Mouse (Mus musculus) embryonic fibroblast, embryonic 13.5 days (primary cell): ENCODE data around the gene Kalrn. TPM values are rescaled to one million over a fixed set of nuclear protein-coding genes. Genes with fewer than 3 reads are reported as not detected.

Experiments
- H3K27ac ChIP-seq: 2 replicates; pipeline ENCODE4 v1.5.1; 2012; ENCODE audit warnings: low read length, control low read depth, inconsistent platforms; ENCODE audit not compliant: insufficient read depth
- H3K4me1 ChIP-seq: 2 replicates; pipeline ENCODE4 v1.6.1; 2011; ENCODE audit warnings: low read length; ENCODE audit not compliant: control insufficient read depth, insufficient read depth
- H3K4me3 ChIP-seq: 2 replicates; pipeline ENCODE4 v1.5.1; 2011; ENCODE audit warnings: mild to moderate bottlenecking, control low read depth, low read length; ENCODE audit not compliant: insufficient read depth
- CTCF ChIP-seq: IDR thresholded peaks from 2 replicates; pipeline ENCODE4 v1.5.1; 2011; ENCODE audit warnings: mild to moderate bottlenecking, control low read depth, low read length, moderate library complexity, borderline replicate concordance; ENCODE audit not compliant: insufficient read depth
- POLR2A ChIP-seq: IDR thresholded peaks from 2 replicates; pipeline ENCODE4 v1.6.1; 2011; ENCODE audit warnings: low read depth, mild to moderate bottlenecking, control low read depth, low read length, moderate library complexity
- polyA plus RNA-seq: library from polyadenylated mRNA; stranded (reverse); fragments of >200 nt; gene quantifications from 2 replicates; pipeline ENCODE4 v1.2.4, GENCODE M21; 2011; ENCODE audit warnings: low read depth; ENCODE audit not compliant: missing spikeins, insufficient read length

Gene Kalrn
- polyA plus RNA-seq, 1 experiment = 25.5 TPM

DNA sequence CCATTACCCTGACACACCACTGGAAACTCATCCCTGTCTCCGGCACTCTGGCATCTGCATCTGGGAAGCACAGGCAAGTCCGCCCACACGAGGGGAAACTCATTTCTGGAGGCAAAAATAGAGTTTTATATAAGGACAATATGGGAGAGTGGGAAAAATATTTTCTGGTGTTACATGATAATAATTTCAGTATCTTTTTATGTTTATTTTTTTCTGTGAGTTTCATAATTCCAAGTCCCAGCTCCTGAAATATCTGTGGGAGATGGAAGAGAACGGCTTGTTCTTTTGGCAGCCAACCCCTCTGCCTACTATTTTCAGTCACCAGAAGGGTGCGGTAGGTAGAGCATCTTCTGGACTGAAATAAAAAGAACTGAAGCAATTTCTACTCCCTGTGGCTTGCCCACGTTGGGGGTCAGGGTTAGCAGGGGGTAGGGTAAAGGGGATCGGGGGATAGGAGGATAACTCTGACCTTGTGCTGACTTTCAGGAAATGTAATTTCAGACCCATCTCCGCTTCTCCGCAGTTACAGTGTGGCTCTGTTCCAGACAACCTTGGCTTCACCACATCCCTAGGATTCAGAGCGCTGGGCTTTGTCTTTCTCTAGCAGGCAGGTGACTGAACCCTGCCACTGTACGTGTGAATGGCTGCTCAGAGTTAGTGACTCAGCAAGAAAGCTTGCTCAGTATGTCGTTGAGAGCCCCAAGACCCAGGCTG lies 336.3 kb downstream of the Kalrn start:
- no peak overlapping the region for H3K27ac ChIP-seq
- peaks cover 9% of the 10 kb centered on the region; the same call in 1 of the 2 replicates for H3K4me1 ChIP-seq
- TF ChIP-seq CTCF = no peak
- no peak for TF ChIP-seq POLR2A
- no peak overlapping the region for H3K4me3 ChIP-seq

DNA sequence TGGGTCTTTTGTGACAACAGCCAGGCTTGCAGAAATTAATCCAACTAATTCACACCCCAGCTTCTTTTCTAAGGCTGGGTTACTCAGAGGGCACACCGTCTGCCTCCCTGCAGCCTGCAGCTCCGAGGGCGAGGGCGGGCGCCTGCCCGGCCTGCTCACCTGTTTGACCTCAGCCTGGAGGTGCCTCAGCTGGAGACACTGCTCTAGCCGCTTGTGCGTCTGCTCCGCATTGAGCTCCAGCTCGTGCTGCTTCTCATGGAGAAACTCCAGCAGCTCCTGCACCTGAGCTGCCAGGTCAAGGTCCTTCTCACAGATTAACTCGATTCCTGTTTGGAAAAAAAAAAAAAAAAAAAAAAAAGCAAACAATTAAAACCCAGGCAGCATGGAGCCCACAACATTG lies 338.2 kb downstream of the Kalrn start:
- Histone ChIP-seq H3K4me1 (peaks cover 9% of the 10 kb centered on the region; the same call in 1 of the 2 replicates), H3K4me3 (no peak overlapping the region), H3K27ac (no peak overlapping the region)
- no peak for TF ChIP-seq CTCF
- no peak for TF ChIP-seq POLR2A

DNA sequence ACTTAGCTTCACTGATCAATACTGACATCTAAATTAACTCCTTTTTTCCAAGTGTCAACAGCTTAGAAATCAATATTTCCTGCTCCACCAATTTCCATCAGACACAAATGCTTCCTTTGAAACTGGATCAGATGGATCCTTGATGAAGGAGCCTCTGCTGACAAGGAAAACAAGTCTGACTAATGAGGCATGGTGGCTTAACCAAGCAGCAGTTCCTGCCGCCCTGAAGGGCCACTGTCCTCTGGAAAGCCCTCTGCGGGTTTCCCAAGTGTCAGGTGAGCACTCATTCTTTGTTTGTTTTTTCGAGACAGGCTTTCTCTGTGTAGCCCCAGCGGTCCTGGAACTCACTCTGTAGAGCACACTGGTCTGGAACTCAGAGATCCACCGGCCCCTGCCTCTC lies 341.4 kb downstream of the Kalrn start:
- no peak overlapping the region for H3K4me3 ChIP-seq
- H3K27ac ChIP-seq = no peak overlapping the region
- TF ChIP-seq POLR2A (no peak), CTCF (no peak)
- peaks cover 5% of the 10 kb centered on the region for H3K4me1 ChIP-seq

DNA sequence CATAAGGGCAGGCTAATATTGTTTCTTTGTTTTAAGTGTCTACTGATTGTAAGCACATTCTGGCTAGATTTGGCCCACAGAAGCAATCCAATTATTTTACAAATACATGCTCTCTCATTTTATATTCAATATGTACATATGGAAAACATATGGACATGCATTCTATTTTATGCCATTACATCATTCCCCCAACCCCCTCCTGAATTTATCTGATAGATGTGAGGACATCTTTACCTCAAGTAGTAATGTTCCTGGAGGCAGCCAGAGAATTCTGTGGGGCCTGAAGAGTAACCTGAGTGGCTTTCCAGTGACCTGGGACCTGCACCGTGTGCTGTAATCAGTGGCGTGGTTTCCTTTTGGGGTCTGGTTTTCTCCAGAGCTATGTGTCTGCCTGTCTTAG lies 342.2 kb downstream of the Kalrn start:
- H3K4me1 ChIP-seq = peaks cover 3% of the 10 kb centered on the region
- H3K4me3 ChIP-seq = no peak overlapping the region
- TF ChIP-seq POLR2A (no peak), CTCF (no peak)
- no peak overlapping the region for H3K27ac ChIP-seq

DNA sequence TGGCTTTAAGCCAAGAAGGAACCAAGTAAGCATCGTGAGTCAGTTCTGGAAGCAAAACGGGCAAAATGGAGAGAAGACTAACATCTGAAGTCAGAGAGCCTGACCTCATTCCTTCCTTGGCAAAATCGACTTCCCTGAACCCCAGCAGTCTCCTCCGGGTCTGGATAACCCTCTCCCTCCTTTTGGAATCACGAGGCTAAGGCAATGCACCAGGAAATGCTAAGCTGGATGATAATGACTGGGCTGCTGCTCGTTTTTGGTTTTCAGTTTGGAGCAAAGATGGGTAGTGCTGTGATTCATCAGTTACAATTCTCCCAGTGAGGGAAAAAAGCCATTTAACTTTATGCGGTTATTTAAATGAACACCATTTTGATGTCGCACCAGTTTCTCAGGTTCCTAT lies 344.0 kb downstream of the Kalrn start:
- no peak overlapping the region for H3K27ac ChIP-seq
- peaks cover 3% of the 10 kb centered on the region for H3K4me1 ChIP-seq
- TF ChIP-seq POLR2A = no peak
- TF ChIP-seq CTCF = no peak
- H3K4me3 ChIP-seq = no peak overlapping the region

DNA sequence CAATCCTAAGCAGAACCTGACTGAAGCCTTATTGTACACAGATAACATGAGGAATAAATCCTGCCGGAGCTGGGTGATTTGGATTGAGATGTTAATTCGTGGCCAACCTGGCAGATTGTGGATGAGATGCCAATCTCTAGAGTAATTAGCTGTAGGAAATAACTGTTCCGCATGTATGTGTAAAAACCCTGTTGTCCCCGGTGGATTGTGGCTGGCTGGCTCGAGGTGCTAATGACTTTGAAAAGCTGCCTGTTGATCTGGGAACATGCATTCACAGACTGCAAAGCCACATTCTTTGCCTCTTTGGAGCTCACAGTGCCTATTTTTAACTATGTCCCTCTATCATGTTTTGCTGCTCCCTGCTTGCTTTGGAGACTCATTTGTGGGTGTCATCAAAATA lies 344.7 kb downstream of the Kalrn start:
- Histone ChIP-seq H3K4me1 (peaks cover 3% of the 10 kb centered on the region), H3K4me3 (no peak overlapping the region), H3K27ac (no peak overlapping the region)
- TF ChIP-seq POLR2A = no peak
- TF ChIP-seq CTCF = no peak

DNA sequence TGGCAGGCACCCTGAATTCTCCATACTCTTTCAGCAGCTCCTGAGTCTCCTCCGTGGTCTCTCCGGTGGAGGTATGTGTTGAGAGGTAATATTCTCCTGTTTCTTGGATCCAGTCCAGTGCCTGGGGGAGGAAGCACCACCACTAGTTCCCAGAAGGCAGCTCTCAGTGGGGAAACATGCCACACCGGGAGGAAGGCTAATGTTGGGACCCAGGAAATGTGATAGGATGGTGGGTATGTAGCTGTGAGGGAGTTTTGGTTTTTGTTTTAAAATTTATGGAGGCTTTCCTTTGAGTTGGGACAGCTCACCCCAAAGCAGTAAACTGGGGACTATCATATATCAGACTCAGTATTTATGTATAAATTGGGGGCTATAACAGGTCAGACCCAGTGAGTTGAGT lies 361.2 kb downstream of the Kalrn start:
- 0 out of 2 replicates have a peak, but pooled peaks cover 3% of the 10 kb centered on the region for H3K4me1 ChIP-seq
- no peak overlapping the region for H3K4me3 ChIP-seq
- no peak overlapping the region for H3K27ac ChIP-seq
- no peak for TF ChIP-seq CTCF
- no peak for TF ChIP-seq POLR2A

DNA sequence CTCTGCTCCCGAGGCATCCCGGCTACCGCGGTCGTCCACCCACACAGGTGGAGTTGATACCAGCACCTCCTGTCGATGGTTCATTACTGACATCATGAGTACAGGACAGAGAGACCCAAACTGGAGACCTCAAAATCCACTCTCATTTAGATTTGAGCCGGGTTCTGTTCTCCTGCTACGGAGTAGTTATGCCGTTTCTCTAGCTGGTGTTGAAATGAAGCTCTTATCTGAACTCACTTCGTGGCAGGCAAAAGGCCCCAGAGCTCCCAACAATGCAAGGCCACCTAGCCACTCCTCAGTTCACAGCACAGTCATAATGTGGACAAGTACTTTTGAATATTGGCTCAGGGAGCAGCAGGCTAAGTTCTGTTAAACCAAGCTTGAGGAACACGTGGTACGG lies 362.1 kb downstream of the Kalrn start:
- no peak overlapping the region for H3K27ac ChIP-seq
- H3K4me1 ChIP-seq = 0 out of 2 replicates have a peak, but pooled peaks cover 3% of the 10 kb centered on the region
- no peak overlapping the region for H3K4me3 ChIP-seq
- no peak for TF ChIP-seq CTCF
- no peak for TF ChIP-seq POLR2A

DNA sequence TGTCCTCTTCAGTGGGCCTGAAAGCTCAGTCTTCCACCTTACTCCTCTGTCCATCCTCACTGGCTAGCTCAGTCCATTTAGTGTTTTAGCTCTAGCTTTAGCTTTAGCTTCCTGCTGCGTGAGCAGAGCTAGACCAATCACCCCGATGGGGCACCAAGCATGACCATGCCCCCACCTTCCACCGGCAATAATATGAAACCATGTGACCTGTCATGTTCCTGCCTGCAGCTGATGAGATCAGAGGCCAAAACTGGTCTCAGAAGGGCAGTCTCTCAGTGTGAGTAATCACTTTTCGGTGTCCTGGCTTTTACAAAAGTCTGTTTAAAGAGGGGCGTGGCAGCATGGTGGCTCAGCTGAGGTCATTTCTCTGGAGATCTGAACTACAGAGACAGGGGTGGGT lies 364.6 kb downstream of the Kalrn start:
- TF ChIP-seq POLR2A (no peak), CTCF (no peak)
- 0 out of 2 replicates have a peak, but pooled peaks cover 3% of the 10 kb centered on the region for H3K4me1 ChIP-seq
- H3K27ac ChIP-seq = no peak overlapping the region
- no peak overlapping the region for H3K4me3 ChIP-seq

DNA sequence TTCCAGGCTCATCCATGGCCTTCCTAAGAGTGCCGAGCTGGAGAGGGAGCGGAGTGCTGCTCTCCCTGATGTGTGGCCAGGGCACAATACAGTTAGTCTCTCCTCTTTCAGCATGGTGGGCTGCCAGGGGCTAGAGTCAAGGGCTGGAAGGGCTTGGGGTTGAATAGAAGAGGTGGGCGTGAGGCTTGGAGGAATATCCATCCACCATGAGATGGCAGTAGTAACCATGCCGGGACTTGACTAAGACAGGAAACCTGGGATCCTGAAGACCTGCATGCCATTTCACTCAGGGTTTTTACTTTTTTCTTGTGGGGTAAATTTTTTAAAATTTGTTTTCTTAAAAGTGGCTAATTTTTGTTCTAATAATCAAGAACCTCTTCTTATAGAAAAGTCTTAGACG lies 365.4 kb downstream of the Kalrn start:
- TF ChIP-seq POLR2A = no peak
- no peak for TF ChIP-seq CTCF
- no peak overlapping the region for H3K4me3 ChIP-seq
- no peak overlapping the region for H3K27ac ChIP-seq
- H3K4me1 ChIP-seq = 0 out of 2 replicates have a peak, but pooled peaks cover 3% of the 10 kb centered on the region
